Mouse (Mus musculus) neural tube, embryonic 14.5 days (tissue): ENCODE measurements around the gene Mesp2. TPM values are rescaled to one million over a fixed set of nuclear protein-coding genes. Genes with fewer than 3 reads are reported as not detected.

Experiments used
- ATAC-seq: fragments of 200-750 bp; cut with Nextera tagmentation; 2 replicates; pipeline ENCODE4 v1.8.0; 2017; ENCODE audit warnings: low read depth, mild to moderate bottlenecking, moderate TSS enrichment, moderate library complexity
- H3K27ac ChIP-seq: fragments of 300-500 bp; sonication (generic); 2 replicates; pipeline ENCODE4 v1.5.1; 2014; ENCODE audit warnings: low read depth, mild to moderate bottlenecking, control low read depth, low read length, moderate library complexity, mixed read lengths
- H3K27me3 ChIP-seq: fragments of 300-500 bp; sonication (generic); 2 replicates; pipeline ENCODE4 v1.6.1; 2014; ENCODE audit warnings: low read length; ENCODE audit not compliant: control insufficient read depth, insufficient read depth
- H3K36me3 ChIP-seq: fragments of 300-500 bp; sonication (generic); 2 replicates; pipeline ENCODE4 v1.6.1; 2014; ENCODE audit warnings: low read length, mixed read lengths; ENCODE audit not compliant: control insufficient read depth, insufficient read depth
- H3K4me1 ChIP-seq: fragments of 300-500 bp; sonication (generic); 2 replicates; pipeline ENCODE4 v1.6.1; 2014; ENCODE audit warnings: low read length; ENCODE audit not compliant: control insufficient read depth, insufficient read depth
- H3K4me2 ChIP-seq: fragments of 300-500 bp; sonication (generic); 2 replicates; pipeline ENCODE4 v1.6.1; 2014; ENCODE audit warnings: mild to moderate bottlenecking, low read depth, low read length, control low read depth
- H3K4me3 ChIP-seq: fragments of 300-500 bp; sonication (generic); 2 replicates; pipeline ENCODE4 v1.5.1; 2014; ENCODE audit warnings: low read depth, low read length, control low read depth, mixed read lengths
- H3K9ac ChIP-seq: fragments of 300-500 bp; sonication (generic); replicated peaks from 2 replicates; pipeline ENCODE4 v1.6.1; 2014; ENCODE audit warnings: low read depth, mild to moderate bottlenecking, control low read depth, low read length, mixed read lengths
- H3K9me3 ChIP-seq: fragments of 300-500 bp; sonication (generic); 2 replicates; pipeline ENCODE4 v1.6.1; 2016; ENCODE audit warnings: low read length; ENCODE audit not compliant: control insufficient read depth
- WGBS: fragments of 180-500 bp; shearing (Covaris S2); extraction: QIAGEN DNeasy Blood & Tissue Kit; methylation state at CpG from one replicate; pipeline ENCODE4 v1.1.7; 2014; 5-methylcytosine and 5-hydroxymethylcytosine counted together
- polyA plus RNA-seq: library from polyadenylated mRNA; unstranded; fragments of >200 nt; fragmentation: Nextera tagmentation; extraction: Ambion mirVana; gene quantifications from 2 replicates; pipeline ENCODE4 v1.2.1, GENCODE M21; 2014

Mesp2 gene
- polyA plus RNA-seq, 1 experiment from 2014 or later, result 1.2 TPM

DNA sequence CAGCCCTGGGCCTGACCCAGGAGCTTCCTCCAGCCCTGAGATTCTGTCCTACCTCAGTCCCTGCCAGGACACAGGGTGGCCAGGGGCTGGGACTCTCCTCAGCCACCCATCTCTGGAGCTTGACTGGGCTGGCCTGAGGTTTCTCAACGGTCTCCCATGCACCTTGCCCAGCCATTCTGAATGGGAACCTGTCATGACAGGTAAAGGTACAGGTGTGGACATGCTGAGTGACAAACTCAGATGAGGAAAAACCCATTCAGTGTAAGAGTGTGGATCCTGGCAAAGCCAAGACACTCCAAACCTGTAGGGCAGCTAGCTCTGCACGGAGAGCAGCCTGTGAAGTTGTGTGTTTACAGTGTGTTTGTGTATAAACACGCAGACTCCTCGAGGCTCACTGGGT is 10.2 kb upstream of the Mesp2 start:
- no peak overlapping the region for H3K4me2 ChIP-seq
- no peak overlapping the region for H3K4me3 ChIP-seq
- H3K27me3 ChIP-seq, result no peaks in the 10 kb centered on the region
- no peaks in the 10 kb centered on the region for H3K36me3 ChIP-seq
- no peak overlapping the region for H3K27ac ChIP-seq
- no peak for ATAC-seq
- WGBS, result 82% methylated on average over 4 of the region's 4 CpGs
- no peaks in the 10 kb centered on the region for H3K9me3 ChIP-seq
- no peak overlapping the region for H3K9ac ChIP-seq
- no peaks in the 10 kb centered on the region for H3K4me1 ChIP-seq

DNA sequence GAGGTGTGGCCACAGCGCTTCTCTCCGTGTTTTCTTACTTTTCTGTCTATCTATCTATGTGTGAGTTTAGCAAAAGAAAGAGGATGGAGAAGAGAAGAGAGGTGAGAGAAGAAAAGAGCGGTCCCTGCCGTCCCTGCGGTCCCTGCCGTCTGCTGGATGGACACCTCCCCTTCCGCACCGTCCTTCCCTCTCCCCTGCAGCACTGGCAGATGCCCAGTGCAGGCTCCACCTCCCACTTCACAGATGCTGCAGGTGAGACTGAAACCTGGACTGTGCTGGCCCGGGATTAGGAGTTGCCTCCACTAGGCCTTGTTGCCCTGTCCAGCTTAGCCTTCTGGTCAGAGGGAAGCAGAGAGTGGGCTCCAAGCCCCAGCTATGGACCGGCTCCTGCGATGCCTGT is 9.1 kb upstream of the Mesp2 start:
- no peaks in the 10 kb centered on the region for H3K36me3 ChIP-seq
- H3K27me3 ChIP-seq, result no peaks in the 10 kb centered on the region
- no peak overlapping the region for H3K4me3 ChIP-seq
- no peak for ATAC-seq
- 74% methylated on average over 11 of the region's 11 CpGs for WGBS
- no peaks in the 10 kb centered on the region for H3K9me3 ChIP-seq
- H3K27ac ChIP-seq, result no peak overlapping the region
- H3K9ac ChIP-seq, result no peak overlapping the region
- no peaks in the 10 kb centered on the region for H3K4me1 ChIP-seq
- no peak overlapping the region for H3K4me2 ChIP-seq

DNA sequence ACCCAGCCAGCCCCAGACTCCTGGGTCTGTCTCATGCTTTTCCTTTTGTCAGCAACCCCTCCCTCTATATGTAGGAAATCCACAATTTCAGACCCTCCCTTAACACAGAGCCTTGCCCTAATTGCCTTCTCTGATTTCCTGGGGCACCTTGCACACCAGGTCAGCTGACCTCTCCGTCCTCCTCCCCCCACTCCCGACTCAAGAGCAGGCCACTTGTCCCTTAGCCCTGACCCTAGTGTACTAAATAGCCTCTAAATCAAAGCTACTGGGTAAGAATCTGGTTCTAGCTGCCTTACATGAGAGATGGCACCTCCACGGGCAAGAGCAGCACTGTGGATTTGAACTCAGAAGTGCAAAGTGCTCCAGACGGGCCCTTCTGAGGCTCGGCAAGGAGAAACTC is 8.5 kb upstream of the Mesp2 start:
- no peak for ATAC-seq
- no peak overlapping the region for H3K27ac ChIP-seq
- WGBS, result 79% methylated on average over 5 of the region's 5 CpGs

GRCm38 (mm10) chr7:79803887-79804286 is 6.6 kb upstream of the Mesp2 start:
- H3K9me3 ChIP-seq, result no peaks in the 10 kb centered on the region
- no peaks in the 10 kb centered on the region for H3K4me1 ChIP-seq
- H3K36me3 ChIP-seq, result no peaks in the 10 kb centered on the region
- no peak overlapping the region for H3K4me2 ChIP-seq
- WGBS, result 62% methylated on average over 2 of the region's 2 CpGs
- no peak overlapping the region for H3K9ac ChIP-seq
- H3K27me3 ChIP-seq, result no peaks in the 10 kb centered on the region
- no peak overlapping the region for H3K27ac ChIP-seq
- ATAC-seq, result no peak
- no peak overlapping the region for H3K4me3 ChIP-seq

More for the DNA sequence above, 8.5 kb upstream of the Mesp2 start:
- H3K9ac ChIP-seq, result no peak overlapping the region
- H3K27me3 ChIP-seq, result no peaks in the 10 kb centered on the region
- no peaks in the 10 kb centered on the region for H3K9me3 ChIP-seq
- H3K4me2 ChIP-seq, result no peak overlapping the region
- H3K4me3 ChIP-seq, result no peak overlapping the region
- no peaks in the 10 kb centered on the region for H3K36me3 ChIP-seq
- no peaks in the 10 kb centered on the region for H3K4me1 ChIP-seq

GRCm38 (mm10) chr7:79808561-79808960 is 2.0 kb upstream of the Mesp2 start:
- H3K4me2 ChIP-seq, result no peak overlapping the region
- no peak overlapping the region for H3K4me3 ChIP-seq
- H3K27me3 ChIP-seq, result peaks cover 5% of the 10 kb centered on the region; the same call in 1 of the 2 replicates
- H3K27ac ChIP-seq, result no peak overlapping the region
- no peaks in the 10 kb centered on the region; the same call in 1 of the 2 replicates for H3K4me1 ChIP-seq
- ATAC-seq, result no peak
- H3K9ac ChIP-seq, result no peak overlapping the region
- no peaks in the 10 kb centered on the region for H3K36me3 ChIP-seq
- no peaks in the 10 kb centered on the region for H3K9me3 ChIP-seq
- WGBS, result 87% methylated on average over 7 of the region's 7 CpGs

DNA sequence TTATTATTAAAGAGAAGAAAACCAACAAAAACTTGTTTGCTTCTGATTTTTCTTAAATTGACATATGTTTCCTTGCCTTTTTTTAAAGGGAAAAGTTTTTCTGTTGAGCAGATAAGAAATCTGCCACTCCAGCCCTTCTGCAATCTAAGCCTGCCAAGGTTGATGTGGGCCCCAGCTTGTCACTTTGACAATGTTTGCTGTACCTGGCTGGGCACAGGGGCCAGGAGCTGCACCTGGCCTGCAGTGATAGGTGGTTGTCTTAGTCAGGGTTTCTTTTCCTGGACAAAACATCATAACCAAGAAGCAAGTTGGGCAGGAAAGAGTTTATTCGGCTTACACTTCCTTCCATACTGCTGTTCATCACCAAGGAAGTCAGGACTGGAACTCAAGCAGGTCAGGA is 2.9 kb downstream of the Mesp2 start:
- WGBS, result 86% methylated on average over 1 of the region's 1 CpGs
- no peak overlapping the region for H3K4me3 ChIP-seq
- no peak overlapping the region for H3K9ac ChIP-seq
- H3K4me2 ChIP-seq, result no peak overlapping the region
- no peaks in the 10 kb centered on the region for H3K9me3 ChIP-seq
- H3K36me3 ChIP-seq, result no peaks in the 10 kb centered on the region
- no peak overlapping the region for H3K27ac ChIP-seq
- no peaks in the 10 kb centered on the region; the same call in 1 of the 2 replicates for H3K4me1 ChIP-seq
- no peak for ATAC-seq
- H3K27me3 ChIP-seq, result peaks cover 5% of the 10 kb centered on the region; the same call in 1 of the 2 replicates

DNA sequence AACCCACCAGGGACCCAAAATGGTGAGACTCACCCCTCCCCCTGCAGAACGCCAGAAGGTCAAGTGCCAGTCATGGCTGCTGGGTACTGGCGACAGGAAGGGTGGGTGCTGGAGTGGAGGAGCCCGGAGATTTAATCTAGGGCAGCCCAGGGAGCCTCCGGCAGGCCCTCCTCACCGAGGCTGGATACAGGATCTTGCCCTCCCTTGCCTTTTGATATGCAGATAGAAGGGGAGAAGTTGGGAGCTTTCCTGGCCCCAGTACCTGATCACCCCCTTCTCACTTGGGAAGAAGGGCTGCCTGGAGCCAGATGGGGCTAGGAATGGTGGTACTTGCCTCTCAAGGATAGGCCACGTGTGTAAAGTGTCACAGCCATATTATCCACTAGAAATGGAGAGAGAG is 7.8 kb downstream of the Mesp2 start:
- Histone ChIP-seq H3K9me3 (no peaks in the 10 kb centered on the region), H3K27me3 (no peaks in the 10 kb centered on the region), H3K4me3 (no peak overlapping the region), H3K9ac (no peak overlapping the region), H3K27ac (no peak overlapping the region), H3K4me1 (no peaks in the 10 kb centered on the region), H3K36me3 (no peaks in the 10 kb centered on the region), H3K4me2 (no peak overlapping the region)
- no peak for ATAC-seq
- WGBS, result 11% methylated on average over 6 of the region's 6 CpGs

DNA sequence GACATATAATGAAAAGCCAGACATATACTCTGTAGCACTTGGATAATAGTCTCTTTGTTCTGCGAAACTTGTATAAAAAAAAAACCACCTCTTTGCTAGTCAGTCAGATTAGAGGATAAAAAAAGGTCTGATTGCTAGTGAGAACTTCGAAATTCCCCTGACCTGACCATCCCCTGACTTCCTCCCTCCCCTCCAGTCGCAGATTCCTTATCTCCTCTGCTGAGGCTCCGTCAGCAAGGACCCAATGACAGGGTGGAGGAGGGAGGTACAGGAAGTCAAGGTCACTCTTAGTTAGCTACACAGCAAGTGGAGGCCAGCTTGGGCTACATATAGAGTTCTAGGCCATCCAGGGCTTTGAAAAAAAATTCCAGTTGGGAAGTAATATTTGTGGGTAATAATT is 9.0 kb downstream of the Mesp2 start:
- Histone ChIP-seq H3K36me3 (no peaks in the 10 kb centered on the region), H3K4me3 (no peak overlapping the region), H3K27ac (no peak overlapping the region), H3K4me1 (no peaks in the 10 kb centered on the region), H3K27me3 (no peaks in the 10 kb centered on the region), H3K4me2 (no peak overlapping the region), H3K9ac (no peak overlapping the region), H3K9me3 (no peaks in the 10 kb centered on the region)
- ATAC-seq, result no peak
- 52% methylated on average over 4 of the region's 4 CpGs for WGBS

DNA sequence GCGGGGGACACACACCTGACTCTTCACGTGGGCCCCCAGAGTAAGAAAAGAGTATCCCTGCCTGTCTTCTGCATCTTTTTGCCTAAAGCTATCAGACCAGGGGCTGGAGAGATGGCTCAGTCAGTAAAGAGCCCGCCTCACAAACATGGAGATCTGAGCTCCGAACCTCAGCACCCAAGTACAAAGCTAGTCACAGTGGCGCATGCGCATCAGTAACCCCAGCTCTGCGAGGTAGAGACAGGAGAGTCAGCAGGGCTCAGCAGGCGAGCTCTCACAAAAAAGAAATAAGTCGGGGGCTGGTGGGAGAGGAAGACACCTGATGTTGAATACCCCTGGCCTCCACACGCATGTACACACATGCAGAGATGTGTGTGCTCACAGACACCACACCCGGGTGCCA is 9.5 kb downstream of the Mesp2 start:
- Histone ChIP-seq H3K4me2 (no peak overlapping the region), H3K9me3 (no peaks in the 10 kb centered on the region), H3K36me3 (no peaks in the 10 kb centered on the region), H3K9ac (no peak overlapping the region), H3K4me3 (no peak overlapping the region), H3K4me1 (no peaks in the 10 kb centered on the region), H3K27me3 (no peaks in the 10 kb centered on the region), H3K27ac (no peak overlapping the region)
- ATAC-seq, result no peak
- 47% methylated on average over 11 of the region's 11 CpGs for WGBS
